Mouse (Mus musculus) right cerebral cortex, postnatal 25 days (tissue): ENCODE measurements around the gene Ncf4.

Experiments
- DNase-seq: peaks from one replicate; pipeline ENCODE4 v3.0.0; 2022

The Ncf4 gene

DNA sequence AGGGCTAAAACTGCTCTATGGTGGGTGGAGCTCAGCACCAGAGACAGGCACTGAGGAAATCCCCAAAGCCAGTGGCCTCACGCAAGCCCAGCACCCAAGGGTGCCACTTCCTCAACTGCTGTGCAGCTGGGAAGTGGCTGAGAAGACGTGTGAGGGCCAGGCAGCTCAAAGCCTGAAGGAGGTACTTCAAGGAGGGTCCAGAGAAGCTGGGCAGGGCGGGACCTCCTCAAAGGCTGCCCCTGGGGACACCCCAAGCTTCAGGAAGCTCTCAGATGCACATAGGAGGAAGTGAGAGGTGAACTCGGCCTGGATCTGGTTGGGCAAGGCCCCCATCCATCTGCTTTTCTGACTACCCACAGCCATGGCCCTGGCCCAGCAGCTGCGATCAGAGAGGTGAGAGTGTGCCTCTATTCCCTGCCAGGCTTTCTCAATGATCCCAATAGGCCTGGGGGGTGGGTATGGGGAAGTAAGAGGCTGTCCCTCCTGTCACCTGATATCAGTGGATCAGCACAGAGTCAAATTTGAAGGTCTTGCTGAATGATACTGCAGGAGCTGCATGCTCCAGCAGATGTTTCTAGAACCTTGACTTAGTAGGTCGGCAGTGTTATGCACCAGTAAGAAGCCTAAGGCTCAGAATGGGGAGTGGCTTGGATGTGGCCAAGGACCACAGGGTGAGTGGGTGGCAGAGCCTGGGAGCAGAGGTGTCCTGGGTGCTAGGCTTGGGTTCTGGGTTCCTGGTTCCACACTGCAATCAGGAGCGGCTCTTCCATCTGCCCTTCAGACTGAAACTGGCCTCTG lies at the start of gene Ncf4:
Gene Ncf4, plus strand, starts transcription at position 107 of the 798 bp plus-strand sequence.
- DNase-seq, result no peak

GRCm38 (mm10) chr15:78195096-78195880 lies 49.3 kb upstream of the Ncf4 start:
- no peak for DNase-seq

DNA sequence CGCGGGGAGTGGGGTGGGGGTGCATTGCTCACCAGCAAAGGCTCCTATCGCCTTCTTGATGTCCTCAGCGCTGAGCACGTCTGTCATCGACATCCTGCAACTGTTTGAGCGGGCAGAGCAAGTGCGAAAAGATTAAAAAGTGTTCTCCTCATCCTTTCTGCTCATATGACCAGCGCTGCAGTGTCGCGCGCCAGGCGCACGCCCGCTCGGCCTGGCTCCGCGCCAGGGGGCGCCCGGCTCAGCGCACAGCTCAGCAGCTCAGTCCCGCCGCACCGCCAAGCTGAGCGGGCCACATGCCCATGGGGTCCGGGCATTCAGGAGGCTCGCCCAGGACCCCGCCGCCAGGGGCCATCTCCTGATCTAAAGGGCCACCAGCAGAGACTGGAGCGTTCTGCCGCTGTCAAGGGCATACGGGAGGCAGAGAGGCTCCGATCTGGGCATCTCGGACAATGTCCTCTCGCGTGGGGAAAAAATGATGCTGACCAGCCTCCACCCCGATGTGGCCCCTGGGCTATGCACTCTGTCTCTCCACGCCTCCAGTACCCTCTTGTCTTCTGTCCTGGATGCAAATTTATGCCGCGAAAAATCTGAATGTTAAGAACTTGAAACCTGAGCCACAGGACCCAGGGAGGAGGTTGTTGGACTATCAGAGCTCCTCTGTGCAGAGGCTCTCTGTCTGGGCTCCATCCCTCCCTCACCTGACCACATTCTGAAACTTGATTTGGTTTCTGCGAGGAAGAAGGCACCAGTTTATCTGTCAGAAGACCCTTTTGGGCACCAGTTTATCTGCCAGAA lies 40.4 kb upstream of the Ncf4 start:
- peak; percentile 61 for DNase-seq

DNA sequence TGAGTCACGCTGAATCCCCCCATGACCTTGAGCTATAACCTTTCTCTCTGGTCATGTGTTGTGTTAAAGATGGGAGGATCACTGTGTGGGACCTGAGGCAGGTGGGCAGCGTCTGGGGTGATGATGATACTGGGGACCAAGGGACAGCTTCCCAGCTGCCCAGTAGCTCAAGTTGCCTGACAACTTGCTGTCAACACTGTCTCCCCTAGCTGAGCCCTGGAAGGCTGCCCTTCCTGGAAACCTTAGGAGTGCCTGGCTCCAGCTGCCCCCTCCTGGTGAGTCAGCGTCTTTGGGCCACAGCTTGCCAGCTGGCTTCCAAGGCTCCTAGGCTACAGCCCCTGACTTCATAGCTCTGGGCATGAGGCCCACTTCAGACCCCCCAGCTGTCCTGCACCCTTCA lies 39.4 kb upstream of the Ncf4 start:
- no peak for DNase-seq

GRCm38 (mm10) chr15:78206312-78206711 lies 38.3 kb upstream of the Ncf4 start, which contains the start of gene Pvalb:
Gene Pvalb, minus strand, starts transcription at chr15:78206400.
- DNase-seq, result no peak

DNA sequence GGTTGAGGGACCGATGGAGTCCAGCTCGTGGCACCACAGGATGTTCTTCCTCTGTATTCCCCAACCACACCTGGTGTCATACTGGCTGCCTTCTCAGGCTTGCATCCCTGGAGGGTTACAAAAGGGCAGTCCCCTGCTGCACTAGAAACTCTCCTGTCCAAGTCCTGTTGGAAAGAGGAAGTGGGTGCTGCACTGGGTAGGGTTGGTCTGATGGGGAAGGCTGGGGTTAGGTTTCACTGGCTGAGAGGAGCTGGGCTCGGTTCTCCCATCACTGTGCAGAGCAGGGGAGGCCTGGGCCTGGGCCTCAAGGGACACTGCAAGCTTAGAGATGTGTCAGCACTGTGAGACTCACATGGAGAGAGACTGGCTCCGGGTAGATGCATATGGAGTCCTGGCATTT lies 34.4 kb upstream of the Ncf4 start:
- no peak for DNase-seq

DNA sequence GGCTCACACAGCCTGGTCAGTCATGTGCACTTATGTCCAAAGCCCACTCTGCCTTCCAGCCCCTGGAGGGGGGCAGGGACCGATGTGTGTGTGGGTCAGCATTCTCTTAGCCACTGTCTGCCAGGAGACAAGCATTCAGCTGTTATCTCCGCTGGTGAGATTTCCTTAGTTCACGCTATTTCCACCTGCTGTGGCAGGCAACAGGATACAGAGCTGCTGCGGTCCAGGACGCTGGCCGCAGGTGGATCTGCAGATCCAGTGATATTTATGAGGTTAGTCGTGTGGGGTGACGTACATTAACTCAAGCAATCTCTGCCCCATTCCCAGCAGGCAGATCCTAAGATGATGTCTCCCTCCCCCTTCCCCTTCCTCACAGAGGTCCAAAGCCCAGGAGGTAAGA lies 33.2 kb upstream of the Ncf4 start:
- no peak for DNase-seq

DNA sequence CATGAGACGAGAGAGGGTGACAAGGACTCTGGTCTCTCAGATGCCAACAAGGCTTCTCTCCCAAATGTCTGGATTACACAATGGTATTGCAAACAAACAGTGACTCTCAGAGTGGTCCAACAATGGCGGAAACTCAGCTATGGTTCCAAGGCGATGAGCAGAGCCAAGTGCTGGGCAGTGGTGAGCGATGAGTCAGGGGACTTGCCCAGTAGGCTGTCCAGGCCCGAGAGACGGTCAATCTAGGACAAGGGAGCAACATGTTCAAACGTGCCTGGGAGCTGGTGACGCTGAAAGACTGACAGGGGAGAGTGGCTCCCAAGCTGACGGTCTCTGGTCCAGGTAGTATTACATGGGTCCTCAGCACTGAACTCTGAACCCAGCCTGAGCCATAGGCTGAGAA lies 29.3 kb upstream of the Ncf4 start:
- no peak for DNase-seq

GRCm38 (mm10) chr15:78227816-78228215 lies 16.8 kb upstream of the Ncf4 start:
- no peak for DNase-seq

DNA sequence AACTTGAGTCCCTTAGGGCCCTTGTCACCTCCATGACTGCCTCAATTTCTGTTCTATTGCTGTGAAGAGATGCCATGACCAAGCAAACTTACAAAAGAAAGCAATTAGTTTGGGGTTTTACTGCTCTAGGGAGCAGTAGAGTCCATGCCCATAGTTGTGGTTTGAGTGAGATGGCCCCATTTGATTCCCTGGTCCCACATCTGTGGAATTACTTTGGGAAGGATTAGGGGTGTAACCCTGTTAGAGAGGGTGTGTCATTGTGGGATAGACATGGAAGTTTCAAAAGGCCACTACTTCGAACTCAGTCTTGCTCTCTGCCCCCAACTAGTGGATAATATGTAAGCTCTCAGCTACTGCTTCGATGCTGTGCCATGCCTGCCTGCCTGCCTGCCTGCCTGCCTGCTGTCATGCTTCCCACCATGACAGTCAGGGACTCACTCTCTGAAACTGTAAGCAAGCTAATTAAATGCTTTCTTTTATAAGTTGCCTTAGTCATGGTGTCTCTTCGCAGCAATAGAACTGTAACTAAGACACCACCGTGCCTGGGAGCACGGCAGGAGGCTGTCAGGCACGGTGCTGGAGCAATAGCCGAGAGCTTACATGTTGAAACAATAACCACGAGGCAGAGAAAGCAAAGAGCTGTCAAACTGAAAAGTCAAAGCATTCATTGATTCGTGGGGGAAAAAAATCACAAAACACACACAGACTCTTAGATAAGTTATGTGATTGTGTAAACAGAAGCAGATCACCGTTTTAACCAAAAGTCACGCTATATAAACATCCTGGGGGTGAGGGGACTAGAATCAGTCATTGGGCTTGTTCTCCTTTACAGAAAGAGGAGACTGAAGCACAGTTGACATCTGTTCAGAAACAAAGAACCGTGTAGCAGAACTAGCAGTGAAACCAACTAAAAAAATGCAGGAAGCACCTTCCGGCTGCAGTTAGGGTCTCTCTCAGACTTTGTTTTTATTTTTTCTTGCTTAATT lies 13.0 kb upstream of the Ncf4 start:
- DNase-seq, result no peak

DNA sequence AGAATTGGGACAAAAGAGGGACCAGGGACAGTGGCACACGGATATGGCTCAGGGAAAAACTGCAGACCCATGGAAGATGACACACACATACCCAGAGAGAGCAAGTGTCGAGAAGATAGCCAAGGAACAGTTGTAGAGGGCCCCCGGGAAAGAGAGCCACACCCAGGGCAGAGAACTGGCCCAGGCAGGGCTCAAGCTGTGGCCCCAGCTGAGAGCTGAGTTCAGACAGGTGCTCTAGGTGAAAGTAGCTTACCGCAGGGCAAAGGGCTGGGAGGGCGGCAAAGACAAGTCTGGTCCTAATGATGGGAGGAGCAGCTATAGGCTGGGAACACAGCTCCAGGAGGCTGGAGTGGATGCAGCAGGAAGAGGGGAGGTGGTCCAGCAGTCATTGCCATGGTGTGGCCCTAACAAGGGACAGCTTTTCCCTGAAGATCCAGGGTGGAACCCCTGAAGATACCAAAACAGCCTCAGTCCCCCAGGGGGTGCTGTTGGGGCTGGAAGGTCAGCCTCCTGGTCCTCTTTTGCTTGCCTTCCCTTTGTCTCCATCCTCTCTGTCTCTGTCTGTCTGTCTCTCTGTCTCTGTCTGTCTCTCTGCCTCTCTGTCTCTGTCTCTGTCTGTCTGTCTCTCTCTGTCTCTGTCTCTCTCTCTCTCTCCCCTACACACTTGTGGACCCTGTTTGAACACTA lies 9.6 kb upstream of the Ncf4 start:
- DNase-seq, result no peak

GRCm38 (mm10) chr15:78239453-78239852 lies 5.1 kb upstream of the Ncf4 start:
- DNase-seq, result peak; percentile 36

GRCm38 (mm10) chr15:78239956-78240617 lies 4.5 kb upstream of the Ncf4 start:
- no peak for DNase-seq

DNA sequence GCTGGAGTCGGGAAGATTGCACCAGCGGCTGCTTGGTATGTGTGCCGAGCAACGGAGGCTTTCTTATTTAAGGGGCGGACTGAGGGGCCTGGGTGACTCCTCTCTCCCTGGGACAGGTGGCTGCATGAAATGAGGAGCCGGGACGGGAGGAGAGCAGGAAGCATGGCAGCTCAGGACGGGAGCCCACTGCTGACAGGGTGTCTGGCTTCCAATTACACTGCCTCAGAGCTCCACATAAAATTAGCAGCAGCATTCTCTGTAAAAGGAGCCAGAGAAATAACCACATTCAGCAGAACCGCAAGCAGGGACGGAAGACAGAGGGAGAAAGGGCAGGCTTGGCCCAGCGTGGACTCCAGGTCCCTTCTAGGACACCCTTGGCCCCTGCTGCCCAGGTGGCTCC lies 3.3 kb upstream of the Ncf4 start:
- DNase-seq, result no peak

DNA sequence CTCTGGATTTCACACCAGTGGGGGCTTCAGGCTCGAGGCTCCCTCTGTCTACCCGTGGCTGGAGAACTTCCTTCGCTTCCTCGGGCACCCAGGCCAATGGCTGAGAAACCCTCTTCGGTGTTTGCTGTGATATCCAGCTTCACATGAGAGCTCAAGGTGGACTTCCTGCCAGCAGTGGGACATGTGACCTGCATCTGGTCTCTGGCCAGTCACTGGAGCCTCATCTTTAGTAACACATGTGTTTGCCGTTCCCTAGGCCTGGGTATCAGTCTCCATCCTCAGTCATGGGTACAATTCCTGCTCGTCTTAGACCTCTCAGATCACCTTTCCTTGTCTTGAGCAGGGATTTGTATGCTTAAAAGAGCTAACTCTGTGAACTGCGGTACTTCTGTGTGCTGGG lies 1.5 kb upstream of the Ncf4 start:
- DNase-seq, result no peak

DNA sequence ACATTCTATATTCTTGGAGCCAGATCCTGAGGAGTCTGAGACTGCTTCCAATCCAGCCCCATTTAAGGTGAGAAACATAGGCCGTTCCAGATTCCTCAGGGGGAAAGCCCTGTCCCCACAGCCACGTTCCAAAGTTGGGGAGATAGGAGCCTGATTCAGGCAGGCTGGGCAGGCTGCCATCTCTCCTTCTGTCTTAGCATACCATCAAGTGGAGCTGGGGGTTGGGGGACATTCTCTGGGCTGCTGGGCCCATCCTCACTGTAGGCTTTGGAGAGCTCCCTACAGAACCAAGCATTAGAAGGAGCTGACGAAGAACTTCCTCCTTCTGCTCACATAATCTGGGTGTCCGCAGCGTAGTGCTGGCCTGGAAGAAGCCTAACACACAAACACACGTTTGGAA lies 827 bp upstream of the Ncf4 start:
- DNase-seq, result no peak

DNA sequence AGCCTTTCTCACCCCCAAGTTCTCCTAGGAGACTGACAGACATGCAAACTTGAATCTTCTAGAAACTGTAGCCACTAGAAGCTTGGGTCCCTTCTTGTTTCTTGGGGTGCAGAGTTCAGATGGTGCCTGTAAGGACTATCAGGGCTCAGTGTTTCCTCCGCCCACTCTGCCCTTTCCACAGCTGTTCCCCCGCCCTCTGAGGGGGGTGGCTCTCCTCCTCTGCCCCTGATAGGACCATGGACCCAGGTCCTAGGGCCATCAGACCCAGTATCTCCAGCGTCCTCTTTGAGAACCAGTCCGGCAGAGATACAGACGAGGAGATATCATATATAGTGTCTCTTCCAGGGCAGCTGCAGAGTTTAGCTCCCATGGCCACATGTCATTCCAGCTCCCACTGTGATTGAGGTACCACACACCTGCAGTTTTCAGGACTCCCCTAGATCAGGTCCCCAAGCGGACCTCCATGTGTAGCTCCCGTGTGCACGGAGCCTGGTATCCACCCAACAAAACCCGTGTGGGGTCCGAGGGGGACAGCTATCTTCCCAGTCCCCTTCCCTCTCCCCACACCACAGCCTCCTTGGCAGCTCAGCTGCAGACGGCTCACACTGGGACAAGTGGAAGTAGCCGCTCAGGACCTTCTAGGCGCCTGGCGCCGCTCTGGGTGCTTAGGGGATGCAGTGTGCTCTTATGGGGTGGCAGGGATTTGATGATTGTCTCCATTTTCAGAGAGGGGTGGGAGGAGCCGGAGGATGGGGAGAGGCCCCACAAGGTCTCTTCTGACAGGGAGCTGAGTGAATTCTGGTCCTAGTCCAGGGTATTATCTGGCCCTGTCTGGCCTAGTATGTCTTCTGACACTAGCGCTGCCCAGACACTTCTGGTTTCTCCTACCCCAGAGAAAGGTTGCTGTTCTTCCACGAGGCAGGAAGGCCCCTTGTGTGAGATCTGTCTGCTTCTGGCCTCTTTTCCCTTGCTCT lies 1.8 kb downstream of the Ncf4 start:
- DNase-seq, result no peak

DNA sequence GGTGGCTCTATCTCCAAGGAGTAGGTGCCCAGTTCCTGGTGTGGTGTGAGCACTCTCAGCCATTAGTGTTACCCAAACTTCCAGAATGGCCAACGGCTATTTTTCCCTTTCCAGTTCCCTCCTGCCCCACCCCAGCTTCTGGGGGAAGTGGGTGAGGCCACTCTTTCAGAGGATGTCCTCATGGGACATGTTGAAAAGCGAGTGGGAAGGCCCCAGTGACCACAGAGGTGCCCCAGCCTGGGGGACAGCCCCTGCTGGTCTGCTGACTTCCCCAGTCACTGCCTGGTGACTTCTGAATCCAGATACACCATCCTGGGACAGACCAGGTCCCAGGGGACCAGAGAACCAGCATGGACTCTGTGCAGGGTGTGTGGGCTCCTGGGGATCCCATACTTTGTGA lies 3.1 kb downstream of the Ncf4 start:
- DNase-seq, result no peak

DNA sequence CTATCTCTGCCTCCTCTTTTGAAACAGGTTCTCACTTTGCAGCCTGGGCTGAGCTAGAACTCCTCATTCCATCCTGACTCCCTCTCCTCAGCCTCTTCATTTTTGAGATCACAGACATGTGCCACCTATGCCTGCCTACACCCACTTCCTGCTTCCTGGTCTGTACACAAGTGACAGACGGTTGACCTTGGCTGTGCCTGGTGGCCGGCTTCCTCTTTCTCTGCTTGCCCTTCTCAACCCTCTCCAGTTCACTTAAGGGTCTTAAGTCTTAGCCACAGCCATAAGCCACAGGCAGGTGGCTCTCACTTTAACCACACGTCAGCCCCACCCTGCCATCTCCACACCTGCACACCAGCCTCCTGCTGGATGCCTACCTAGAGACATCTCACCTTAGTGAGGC lies 3.8 kb downstream of the Ncf4 start:
- no peak for DNase-seq

DNA sequence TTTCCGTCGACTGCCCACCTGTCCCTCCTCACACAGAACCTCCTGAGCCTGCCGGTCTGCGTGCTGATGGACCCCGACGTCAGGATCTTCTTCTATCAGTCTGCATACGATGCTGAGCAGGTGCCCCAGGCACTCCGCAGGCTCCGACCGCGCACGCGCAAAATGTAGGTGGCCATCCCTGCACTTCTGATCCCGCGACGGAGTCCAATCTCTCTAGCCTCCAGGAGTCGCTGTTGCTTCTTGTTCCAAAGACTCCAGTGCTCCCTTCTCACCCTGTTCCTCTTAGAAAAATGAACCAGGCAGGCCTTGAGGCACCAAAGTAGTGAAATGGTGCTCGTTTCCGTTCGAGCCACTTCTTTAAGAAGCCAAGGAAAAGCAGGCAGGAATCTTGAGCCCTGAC lies 10.2 kb downstream of the Ncf4 start:
- DNase-seq, result peak; percentile 25
